Mouse (Mus musculus) midbrain, embryonic 14.5 days (tissue): ENCODE results near the gene Stpg3. TPM values are rescaled to one million over a fixed set of nuclear protein-coding genes. Genes with fewer than 3 reads are reported as not detected.

Experiments
- ATAC-seq: fragments of 200-750 bp; cut with Nextera tagmentation; 2 replicates; pipeline ENCODE4 v1.8.0; 2017; ENCODE audit warnings: moderate number of reproducible peaks, moderate library complexity; ENCODE audit not compliant: low FRiP score, low TSS enrichment
- DNase-seq: peaks from one replicate; pipeline ENCODE4 v3.0.0-alpha.2; 2015
- H3K27ac ChIP-seq: fragments of 300-500 bp; sonication (generic); replicated peaks from 2 replicates; pipeline ENCODE4 v1.5.1; 2014; ENCODE audit warnings: mild to moderate bottlenecking, low read depth, low read length, moderate library complexity
- H3K27me3 ChIP-seq: fragments of 300-500 bp; sonication (generic); 2 replicates; pipeline ENCODE4 v1.6.1; 2014; ENCODE audit warnings: low read length, control low read depth, mixed read lengths; ENCODE audit not compliant: control insufficient read depth, insufficient read depth
- H3K36me3 ChIP-seq: fragments of 300-500 bp; sonication (generic); 2 replicates; pipeline ENCODE4 v1.6.1; 2014; ENCODE audit warnings: low read length, control low read depth; ENCODE audit not compliant: control insufficient read depth, insufficient read depth
- H3K4me1 ChIP-seq: fragments of 300-500 bp; sonication (generic); 2 replicates; pipeline ENCODE4 v1.6.1; 2014; ENCODE audit warnings: mild to moderate bottlenecking, antibody characterized with exemption, low read length, control low read depth; ENCODE audit not compliant: control insufficient read depth, insufficient read depth
- H3K4me2 ChIP-seq: fragments of 300-500 bp; sonication (generic); 2 replicates; pipeline ENCODE4 v1.6.1; 2014; ENCODE audit warnings: mild to moderate bottlenecking, low read length, moderate library complexity
- H3K4me3 ChIP-seq: fragments of 300-500 bp; sonication (generic); replicated peaks from 2 replicates; pipeline ENCODE4 v1.5.1; 2014; ENCODE audit warnings: low read depth, low read length
- H3K9ac ChIP-seq: fragments of 300-500 bp; sonication (generic); replicated peaks from 2 replicates; pipeline ENCODE4 v1.6.1; 2014; ENCODE audit warnings: mild to moderate bottlenecking, low read length, moderate library complexity
- H3K9me3 ChIP-seq: fragments of 300-500 bp; sonication (generic); 2 replicates; pipeline ENCODE4 v1.6.1; 2016; ENCODE audit warnings: low read length, control low read depth, mixed read lengths; ENCODE audit not compliant: control insufficient read depth
- WGBS: fragments of 180-500 bp; shearing (Covaris S2); extraction: QIAGEN DNeasy Blood & Tissue Kit; methylation state at CpG from one replicate; pipeline ENCODE4 v1.1.7; 2014; 5-methylcytosine and 5-hydroxymethylcytosine counted together
- polyA plus RNA-seq: library from polyadenylated mRNA; unstranded; fragments of >200 nt; fragmentation: Nextera tagmentation; extraction: Ambion mirVana; gene quantifications from 2 replicates; pipeline ENCODE4 v1.2.1, GENCODE M21; 2014

Stpg3 gene
- polyA plus RNA-seq, 1 experiment from 2014 or later: 0.16 TPM

- ATAC-seq (no peak), DNase-seq (no peak)
- Histone ChIP-seq H3K9ac (no peak overlapping the region), H3K36me3 (peaks cover 10% of the 10 kb centered on the region; the same call in 1 of the 2 replicates), H3K27ac (no peak overlapping the region; the same call in 1 of the 2 replicates), H3K4me2 (peak overlapping the region; percentile 82), H3K9me3 (no peaks in the 10 kb centered on the region), H3K27me3 (no peaks in the 10 kb centered on the region), H3K4me3 (peak overlapping the region; percentile 69; the same call in 1 of the 2 replicates), H3K4me1 (peaks cover 19% of the 10 kb centered on the region)
- WGBS: 54% methylated on average over 8 of the region's 8 CpGs
Observed at GRCm38 (mm10) chr2:25240310-25240709, 25.9 kb upstream of the Stpg3 start.

- H3K9ac ChIP-seq: no peak overlapping the region
- ATAC-seq: no peak
- WGBS: 90% methylated on average over 3 of the region's 3 CpGs
- no peak overlapping the region for H3K4me3 ChIP-seq
- no peaks in the 10 kb centered on the region for H3K27me3 ChIP-seq
- H3K27ac ChIP-seq: no peak overlapping the region
- DNase-seq: no peak
- H3K4me1 ChIP-seq: peaks cover 19% of the 10 kb centered on the region
- peaks cover 6% of the 10 kb centered on the region; the same call in 1 of the 2 replicates for H3K36me3 ChIP-seq
- no peak overlapping the region for H3K4me2 ChIP-seq
- no peaks in the 10 kb centered on the region for H3K9me3 ChIP-seq
Observed at GRCm38 (mm10) chr2:25239766-25240165, 25.3 kb upstream of the Stpg3 start.

- Histone ChIP-seq H3K4me3 (no peak overlapping the region), H3K4me1 (peaks cover 15% of the 10 kb centered on the region), H3K9me3 (no peaks in the 10 kb centered on the region), H3K4me2 (no peak overlapping the region), H3K9ac (no peak overlapping the region), H3K36me3 (no peaks in the 10 kb centered on the region), H3K27ac (no peak overlapping the region), H3K27me3 (no peaks in the 10 kb centered on the region)
- DNase-seq (no peak), ATAC-seq (no peak)
Observed at GRCm38 (mm10) chr2:25238106-25238505, 23.7 kb upstream of the Stpg3 start.

- Histone ChIP-seq H3K4me2 (no peak overlapping the region), H3K4me1 (peaks cover 10% of the 10 kb centered on the region), H3K9me3 (no peaks in the 10 kb centered on the region), H3K27ac (no peak overlapping the region), H3K9ac (no peak overlapping the region), H3K27me3 (no peaks in the 10 kb centered on the region), H3K36me3 (no peaks in the 10 kb centered on the region), H3K4me3 (no peak overlapping the region)
- 67% methylated on average over 4 of the region's 4 CpGs for WGBS
- ATAC-seq: no peak
- no peak for DNase-seq
Observed at GRCm38 (mm10) chr2:25237522-25237921, 23.1 kb upstream of the Stpg3 start.

GRCm38 (mm10) chr2:25236614-25237013, 22.2 kb upstream of the Stpg3 start, which contains the start of gene Rnf224:
TSS of gene Rnf224 (minus strand) at chr2:25236787.
- ATAC-seq (no peak), DNase-seq (no peak)
- WGBS: 38% methylated on average over 8 of the region's 8 CpGs
- Histone ChIP-seq H3K9ac (no peak within 1 kb of the TSS), H3K4me2 (no peak within 1 kb of the TSS), H3K27me3 (no peaks in the 10 kb centered on the region), H3K9me3 (no peaks in the 10 kb centered on the region), H3K4me1 (peaks cover 7% of the 10 kb centered on the region), H3K36me3 (no peaks in the 10 kb centered on the region), H3K4me3 (no peak within 1 kb of the TSS), H3K27ac (no peak within 1 kb of the TSS)

- no peak for DNase-seq
- Histone ChIP-seq H3K27ac (no peak overlapping the region), H3K36me3 (no peaks in the 10 kb centered on the region), H3K4me2 (no peak overlapping the region), H3K9me3 (no peaks in the 10 kb centered on the region), H3K4me3 (no peak overlapping the region), H3K27me3 (no peaks in the 10 kb centered on the region), H3K4me1 (no peaks in the 10 kb centered on the region), H3K9ac (no peak overlapping the region)
- WGBS: 77% methylated on average over 5 of the region's 5 CpGs
- no peak for ATAC-seq
Observed at GRCm38 (mm10) chr2:25234551-25235220, 20.2 kb upstream of the Stpg3 start.

GRCm38 (mm10) chr2:25234050-25234449, 19.6 kb upstream of the Stpg3 start, which contains the start of gene Slc34a3:
TSS of gene Slc34a3 (minus strand) at chr2:25234364.
- Histone ChIP-seq H3K27ac (no peak within 1 kb of the TSS), H3K36me3 (no peaks in the 10 kb centered on the region), H3K4me2 (no peak within 1 kb of the TSS), H3K4me1 (no peaks in the 10 kb centered on the region), H3K4me3 (no peak within 1 kb of the TSS), H3K27me3 (no peaks in the 10 kb centered on the region), H3K9me3 (no peaks in the 10 kb centered on the region), H3K9ac (no peak within 1 kb of the TSS)
- ATAC-seq (no peak), DNase-seq (no peak)
- WGBS: 89% methylated on average over 3 of the region's 3 CpGs

GRCm38 (mm10) chr2:25233421-25233820, 19.0 kb upstream of the Stpg3 start:
- Histone ChIP-seq H3K36me3 (no peaks in the 10 kb centered on the region), H3K27me3 (no peaks in the 10 kb centered on the region), H3K9me3 (no peaks in the 10 kb centered on the region), H3K27ac (no peak overlapping the region), H3K4me3 (no peak overlapping the region), H3K4me2 (no peak overlapping the region), H3K9ac (no peak overlapping the region), H3K4me1 (no peaks in the 10 kb centered on the region)
- WGBS: 86% methylated on average over 4 of the region's 4 CpGs
- DNase-seq (no peak), ATAC-seq (no peak)

- no peaks in the 10 kb centered on the region for H3K9me3 ChIP-seq
- WGBS: 54% methylated on average over 12 of the region's 12 CpGs
- no peaks in the 10 kb centered on the region for H3K36me3 ChIP-seq
- no peak overlapping the region for H3K4me3 ChIP-seq
- H3K9ac ChIP-seq: no peak overlapping the region
- no peaks in the 10 kb centered on the region for H3K4me1 ChIP-seq
- DNase-seq: no peak
- no peak for ATAC-seq
- H3K27ac ChIP-seq: no peak overlapping the region
- no peak overlapping the region for H3K4me2 ChIP-seq
- H3K27me3 ChIP-seq: no peaks in the 10 kb centered on the region
Observed at GRCm38 (mm10) chr2:25231038-25231437, 16.6 kb upstream of the Stpg3 start.
